Mouse (Mus musculus) retina, postnatal 1 day (tissue): ENCODE results near the gene Prr5l.
A peak's percentile ranks its signal among the peaks of the same experiment; 100 is the strongest.
"Not testable (repeated sequence)": the region's sequence is repeated elsewhere in the genome, so short reads cannot be mapped to it uniquely, and the experiment has no call there.

ENCODE experiments used
- DNase-seq: peaks from one replicate; pipeline ENCODE4 v3.0.0-alpha.2; 2012

Gene Prr5l

DNA sequence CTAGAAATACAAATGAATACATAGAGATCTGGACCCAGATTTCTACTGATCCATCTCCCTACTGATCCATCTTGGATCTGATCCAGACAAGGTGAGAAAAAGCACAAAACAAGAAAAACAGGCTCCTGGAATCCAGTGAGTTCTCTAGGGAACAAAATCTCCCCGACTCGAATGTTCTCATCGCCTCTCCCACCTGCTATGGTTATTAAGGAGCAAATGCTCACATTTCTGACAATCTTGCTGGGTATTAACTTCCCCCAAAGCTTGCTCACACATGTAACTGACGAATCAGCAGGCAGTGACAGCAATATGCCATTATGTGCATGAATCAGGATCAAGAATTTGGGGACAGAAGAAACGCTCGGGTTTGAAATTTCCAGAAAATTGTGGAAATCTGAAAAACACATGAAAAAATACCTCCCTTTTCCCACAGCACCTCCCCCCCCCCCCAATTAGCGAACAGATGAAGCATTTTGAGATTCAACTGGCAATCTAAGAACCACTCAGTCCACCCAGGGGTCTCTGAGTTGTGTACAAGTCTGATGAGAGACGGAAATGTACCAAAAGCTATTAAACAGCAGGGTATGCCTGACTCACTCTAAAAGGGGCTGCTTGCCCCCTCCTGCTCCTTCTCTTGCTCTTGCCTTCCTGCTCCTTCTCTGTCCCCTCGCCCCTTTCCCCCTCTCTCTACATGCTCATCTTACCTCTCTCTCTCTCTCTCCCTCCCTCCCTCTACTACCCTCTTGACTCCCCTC lies 123.1 kb downstream of the Prr5l start:
- DNase-seq: no peak

DNA sequence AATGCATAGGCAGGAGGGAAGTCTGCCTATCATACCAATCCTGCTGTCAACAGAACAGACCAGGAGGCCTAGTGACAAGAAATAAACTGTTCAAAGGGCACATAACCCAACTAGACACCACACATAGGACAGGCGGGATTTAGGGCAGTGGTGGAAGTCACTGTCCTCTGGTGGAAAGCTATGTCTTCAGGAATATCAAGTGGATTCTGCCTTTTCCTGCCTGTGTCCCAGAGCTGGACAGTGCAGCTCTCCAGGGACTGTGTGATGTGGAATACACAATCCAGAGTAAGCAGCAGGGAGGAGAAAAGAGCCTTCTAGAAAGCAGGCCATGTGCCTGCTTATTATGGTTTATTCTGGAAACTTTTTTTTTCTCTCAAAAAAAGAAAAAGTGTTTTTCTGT lies 125.0 kb downstream of the Prr5l start:
- no peak for DNase-seq

DNA sequence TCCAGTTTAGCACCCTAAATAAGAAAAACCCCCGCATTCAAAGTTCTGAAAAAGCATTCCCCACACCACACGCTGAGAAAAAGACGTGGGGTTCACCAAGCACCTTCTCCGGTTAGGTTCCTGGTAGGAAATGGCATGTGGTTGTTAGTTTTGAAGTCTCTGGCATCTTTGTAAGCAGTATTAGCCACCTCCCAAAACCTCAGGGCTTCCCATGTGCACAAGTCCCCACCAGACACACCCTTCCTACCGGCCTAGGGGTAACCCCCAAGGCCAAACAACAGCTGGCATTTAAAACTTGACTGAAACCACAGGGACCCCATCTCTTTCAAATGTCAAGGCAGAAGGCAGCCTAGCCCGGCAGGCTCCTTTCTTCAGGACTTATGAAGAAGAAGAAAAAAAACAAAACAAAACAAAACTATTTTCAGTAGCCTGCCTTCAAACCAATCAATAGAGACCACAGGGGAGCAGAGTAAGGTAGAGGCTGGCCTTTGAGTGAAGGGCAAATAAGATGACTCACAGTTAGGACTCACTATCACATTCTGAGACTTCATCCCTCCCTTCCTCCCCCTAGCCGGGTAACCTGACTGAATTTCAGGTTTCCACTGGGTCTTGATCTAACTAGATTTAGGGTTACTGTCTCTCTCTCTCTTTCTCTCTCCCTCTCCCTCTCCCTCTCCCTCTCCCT lies 126.6 kb downstream of the Prr5l start:
- no peak for DNase-seq

DNA sequence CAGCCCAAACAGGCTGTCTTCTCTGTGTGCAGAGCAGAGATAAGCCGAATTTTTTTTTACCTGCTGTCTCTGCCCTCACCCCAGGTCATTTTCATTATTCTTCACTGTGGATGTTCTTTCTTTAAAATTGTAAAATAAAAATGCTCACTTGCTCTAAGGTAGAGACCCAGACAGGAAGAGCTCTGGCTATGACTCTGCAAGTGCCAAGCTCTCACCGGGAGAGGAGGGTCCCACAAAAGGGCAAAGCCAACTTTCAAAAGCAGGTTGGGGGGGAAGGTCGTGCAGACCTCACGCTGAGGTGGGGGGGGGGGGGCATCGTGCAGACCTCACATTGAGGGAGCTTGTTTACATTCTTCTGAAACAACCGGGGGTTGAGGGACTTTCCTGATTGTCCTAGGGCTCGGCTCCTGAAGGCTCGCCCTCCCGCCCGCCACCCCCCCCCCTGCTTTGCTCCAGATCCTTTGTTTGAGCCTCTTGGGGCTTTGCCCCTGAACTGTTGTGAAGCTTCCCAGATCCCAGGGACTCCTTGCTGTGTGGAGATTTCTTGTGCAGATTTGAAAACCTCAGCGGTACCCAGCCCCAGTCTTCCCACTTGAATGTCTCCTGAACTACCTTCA lies 127.8 kb downstream of the Prr5l start:
- peak; percentile 75 for DNase-seq

DNA sequence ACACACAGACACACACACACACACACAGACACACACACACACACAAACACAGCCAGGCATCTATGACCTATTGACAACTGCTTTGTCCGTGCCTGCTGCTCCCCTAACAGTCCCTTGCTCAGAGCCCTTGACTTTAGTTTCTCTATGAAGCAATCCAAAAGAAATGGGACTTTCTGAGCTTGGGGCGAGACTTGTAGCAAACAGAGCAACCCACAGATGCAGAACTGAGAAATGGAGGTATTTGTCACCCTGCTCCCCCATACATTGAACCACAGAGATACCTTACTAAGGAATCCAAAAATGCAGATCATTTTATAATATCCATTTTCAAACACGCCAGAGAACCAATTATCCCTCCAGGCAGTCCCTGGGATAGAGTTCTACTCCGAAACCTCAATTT lies 128.4 kb downstream of the Prr5l start:
- no peak for DNase-seq

DNA sequence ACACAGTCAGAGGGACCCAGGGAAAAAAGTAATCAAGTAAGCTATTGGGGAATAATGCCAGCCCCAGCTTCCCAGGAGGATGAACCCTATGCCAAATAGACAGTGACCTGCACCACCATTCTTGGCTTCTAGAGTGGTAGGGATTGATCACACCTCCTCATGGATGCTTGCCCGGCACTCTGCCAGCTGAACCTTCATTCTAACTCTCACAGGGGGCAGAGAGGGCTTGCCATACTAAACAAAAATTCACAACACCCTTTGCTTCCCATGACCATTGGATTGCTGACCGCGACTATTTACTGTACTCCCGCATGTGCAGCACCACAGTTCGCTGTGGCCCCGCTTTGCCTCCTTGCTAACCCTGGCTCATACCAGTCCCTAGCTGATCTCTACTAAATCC lies 129.8 kb downstream of the Prr5l start:
- DNase-seq: no peak

DNA sequence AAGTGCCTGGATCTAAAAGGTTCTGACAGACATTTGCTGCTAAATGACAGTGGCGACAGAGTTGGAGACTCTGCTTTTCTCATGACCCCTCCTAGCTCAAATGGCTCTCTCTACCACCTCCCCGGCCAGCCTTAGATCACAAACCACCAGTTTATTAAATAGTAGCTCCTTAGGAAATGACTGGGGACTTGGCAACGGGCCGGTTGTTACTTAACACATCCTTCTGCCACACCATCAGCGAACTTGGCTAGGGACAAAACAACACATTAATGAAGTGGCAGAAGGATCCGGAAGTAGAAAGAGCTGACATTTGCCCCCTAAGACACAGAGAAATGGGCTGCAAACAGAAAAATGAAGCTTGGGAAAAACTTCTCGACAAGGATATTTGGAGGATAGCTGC lies 130.4 kb downstream of the Prr5l start:
- no peak for DNase-seq

DNA sequence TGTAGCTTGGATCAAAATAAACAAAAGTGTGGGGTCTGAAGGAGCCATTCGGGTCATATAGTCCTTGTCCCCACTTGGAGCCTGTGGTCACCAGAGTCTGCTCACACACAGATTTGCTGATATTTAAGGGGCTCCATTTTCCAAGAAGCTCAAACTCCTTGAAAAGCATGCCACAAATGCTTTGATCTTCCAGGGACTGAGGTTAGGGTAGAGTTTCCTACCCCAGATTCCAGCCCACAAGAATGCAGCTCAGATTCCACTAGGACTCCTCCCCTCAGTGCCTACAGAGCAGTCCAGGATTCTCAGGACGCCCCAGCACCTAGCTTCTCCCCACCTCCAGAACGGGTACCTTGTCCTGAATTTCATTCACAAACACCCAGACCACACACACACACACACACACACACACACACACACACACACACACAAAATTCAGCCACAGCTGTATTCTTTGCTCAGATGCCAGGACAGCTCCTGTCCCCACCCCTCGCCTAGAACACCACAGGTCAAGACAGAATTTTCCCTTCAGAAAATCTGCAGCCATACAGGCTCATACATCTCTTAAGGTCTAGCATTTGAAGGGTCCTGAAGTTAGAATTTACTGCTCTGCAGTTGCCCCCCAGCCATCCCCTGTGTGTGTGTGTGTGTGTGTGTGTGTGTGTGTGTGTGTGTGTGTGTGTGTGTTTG lies 131.4 kb downstream of the Prr5l start:
- DNase-seq: no peak

DNA sequence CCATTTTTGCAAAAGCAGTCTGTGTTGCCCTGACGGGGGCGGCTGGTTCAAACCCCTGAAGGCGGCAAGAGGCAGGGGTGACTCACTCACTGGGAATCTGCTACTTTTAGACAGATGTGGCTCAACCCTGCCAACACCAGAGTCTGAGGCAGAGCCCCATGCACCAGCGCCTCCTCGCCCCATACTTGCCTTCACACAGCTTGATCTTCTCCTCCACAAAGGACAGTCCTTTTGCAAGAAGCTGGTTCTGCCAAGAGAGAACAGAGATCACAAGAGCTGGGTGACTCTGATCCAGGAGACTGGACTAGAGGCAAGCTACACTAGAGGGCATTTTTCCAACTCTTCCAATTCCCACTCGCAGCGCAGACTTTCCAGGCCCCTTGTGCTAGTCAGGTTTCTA lies 136.3 kb downstream of the Prr5l start:
- DNase-seq: no peak

DNA sequence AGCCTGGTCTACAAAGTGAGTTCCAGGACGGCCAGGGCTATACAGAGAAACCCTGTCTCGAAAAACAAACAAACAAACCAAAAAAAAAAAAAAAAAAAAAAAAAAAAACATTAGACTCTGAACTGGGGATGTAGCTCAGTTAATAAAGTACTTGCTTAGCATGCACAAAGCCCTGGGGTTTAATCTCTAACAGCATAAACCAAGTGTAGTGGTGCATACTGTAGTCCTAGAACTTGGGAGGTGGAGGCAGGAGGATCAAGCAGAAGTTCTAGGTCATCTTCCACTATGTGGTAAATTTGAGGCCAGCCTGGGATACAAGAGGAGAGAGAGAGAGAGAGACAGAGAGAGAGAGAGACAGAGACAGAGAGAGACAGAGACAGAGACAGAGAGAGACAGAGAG lies 137.2 kb downstream of the Prr5l start:
- DNase-seq: not testable (repeated sequence)

DNA sequence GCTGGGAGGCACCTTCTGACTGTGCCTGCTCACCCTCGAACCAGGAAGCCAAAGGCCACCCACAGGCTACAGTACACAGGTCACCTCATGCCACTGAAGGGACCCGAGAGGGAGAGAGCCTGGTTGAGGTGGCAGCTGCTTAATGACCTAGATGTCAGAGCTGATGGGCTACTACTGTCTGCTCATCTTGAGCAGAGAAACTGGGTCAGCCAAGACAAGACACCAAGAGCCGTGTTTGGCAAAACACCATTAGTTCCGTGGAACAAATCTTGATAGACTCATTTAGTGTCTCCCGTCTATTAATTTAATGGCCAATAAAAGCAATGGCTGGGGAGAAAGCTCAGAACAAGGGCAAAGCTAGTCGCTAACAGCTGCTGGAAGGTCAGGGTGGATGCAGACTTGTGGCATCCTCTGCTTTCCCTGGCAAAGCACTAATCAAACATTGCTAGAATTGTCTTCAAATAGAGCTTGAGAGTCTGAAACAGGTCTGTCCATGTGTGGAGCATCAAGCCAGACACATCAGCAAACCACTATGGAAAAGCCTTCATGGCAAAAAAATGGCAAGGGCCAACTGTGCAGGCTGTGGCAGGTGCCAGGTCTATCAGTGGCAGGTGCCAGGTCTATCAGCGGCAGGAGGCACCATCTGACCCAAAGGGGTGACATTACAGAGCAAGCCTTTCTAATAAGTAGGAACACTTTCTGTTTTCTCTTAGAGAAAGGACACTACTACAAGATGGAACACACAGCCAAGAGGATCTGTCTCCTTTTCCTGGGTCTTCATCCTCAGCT lies 140.6 kb downstream of the Prr5l start:
- DNase-seq: peak; percentile 83

DNA sequence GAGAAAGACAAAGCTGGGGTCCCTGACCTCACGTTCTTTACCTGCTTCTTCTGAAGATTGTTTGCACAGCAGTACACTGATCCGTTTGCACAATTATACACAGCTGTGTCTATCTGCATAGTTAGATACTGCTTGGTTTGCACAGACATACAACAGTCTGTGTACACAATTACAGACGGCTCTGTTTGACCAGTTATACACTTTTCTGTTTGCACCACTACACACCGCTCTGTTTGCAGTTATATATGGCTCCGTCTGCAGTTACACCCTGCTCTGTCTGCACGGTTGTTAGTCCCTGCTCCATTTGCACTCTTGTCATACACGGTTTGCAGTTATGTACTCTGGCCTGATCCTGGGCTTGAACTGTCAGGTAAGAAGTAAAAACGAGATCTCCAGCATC lies 141.2 kb downstream of the Prr5l start:
- DNase-seq: no peak

DNA sequence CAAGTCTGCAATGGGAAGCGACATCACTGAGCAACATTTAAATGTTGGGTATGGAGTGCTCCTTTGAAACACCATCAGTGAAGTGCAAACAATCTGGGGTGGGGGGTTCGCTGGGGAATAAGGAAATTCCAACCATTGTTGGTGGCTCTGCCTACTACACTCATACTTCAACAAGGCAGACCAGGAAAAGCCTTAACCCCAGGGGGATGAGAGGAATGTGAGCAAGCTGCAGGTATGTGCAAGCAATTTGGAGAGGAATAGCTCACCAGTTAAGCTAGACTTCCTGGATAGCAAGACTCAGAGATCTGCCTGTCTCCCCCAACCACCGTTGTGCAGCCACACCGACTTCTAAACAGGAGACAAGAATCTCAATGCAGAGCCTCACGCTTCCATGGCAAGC lies 142.9 kb downstream of the Prr5l start:
- no peak for DNase-seq

DNA sequence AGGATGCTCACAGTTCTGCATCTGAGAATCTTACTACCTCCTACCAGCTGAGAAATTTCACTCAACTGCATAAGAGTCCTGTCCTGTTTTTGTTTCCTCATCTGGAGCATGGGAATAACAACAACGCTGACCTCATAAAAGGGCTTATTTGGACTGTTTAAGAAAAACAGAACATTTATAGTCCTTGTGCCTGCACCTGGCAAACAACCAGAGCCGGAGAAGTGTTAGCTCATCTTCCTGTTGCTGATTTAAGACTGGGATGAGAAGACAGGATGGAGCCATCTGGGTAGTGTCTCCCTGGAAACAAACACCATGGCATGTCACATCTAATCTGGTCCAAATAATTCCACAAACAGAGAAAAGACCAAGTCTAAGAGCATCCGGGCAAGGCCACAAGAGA lies 149.3 kb downstream of the Prr5l start:
- no peak for DNase-seq

DNA sequence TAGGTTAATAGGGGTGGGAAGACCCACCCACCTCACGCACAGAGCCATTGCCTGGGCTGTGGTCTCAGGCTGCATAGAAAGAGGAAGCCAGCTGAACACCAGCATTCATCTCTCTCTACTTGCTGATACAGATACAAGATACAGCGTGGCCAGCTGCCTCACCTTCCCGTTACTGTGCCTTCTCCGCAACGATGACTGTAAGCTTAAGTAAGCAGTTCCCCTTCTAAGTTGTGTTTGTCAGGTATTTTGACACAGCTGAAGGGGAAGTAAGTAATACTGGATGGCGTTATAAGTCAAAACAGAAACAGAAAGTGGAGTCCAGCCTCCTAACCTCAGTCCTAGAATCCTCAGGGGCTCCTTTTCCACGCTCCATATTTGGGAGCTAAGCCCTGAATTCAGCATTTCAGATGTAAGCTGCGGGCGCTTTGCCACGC lies 150.0 kb downstream of the Prr5l start:
- DNase-seq: no peak

DNA sequence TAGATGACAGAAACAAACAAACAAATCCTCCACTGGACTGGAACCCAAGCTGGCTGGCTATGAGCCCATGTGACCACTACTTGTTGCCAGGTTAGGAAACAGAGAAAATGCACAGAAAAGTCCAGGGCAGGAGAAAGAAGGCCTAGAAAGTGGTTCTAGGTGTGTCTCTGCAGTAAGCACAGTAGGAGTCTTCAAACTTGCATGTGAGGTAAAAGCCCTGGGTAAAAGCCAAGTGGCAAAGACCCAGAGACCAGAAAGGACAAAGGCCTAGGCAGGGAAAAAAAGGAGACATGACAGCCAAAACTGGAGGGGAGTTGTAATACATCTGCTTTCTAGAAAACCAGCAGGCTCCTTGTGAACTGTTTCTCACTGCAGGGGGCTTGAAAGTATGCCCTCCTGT lies 151.9 kb downstream of the Prr5l start:
- DNase-seq: no peak

DNA sequence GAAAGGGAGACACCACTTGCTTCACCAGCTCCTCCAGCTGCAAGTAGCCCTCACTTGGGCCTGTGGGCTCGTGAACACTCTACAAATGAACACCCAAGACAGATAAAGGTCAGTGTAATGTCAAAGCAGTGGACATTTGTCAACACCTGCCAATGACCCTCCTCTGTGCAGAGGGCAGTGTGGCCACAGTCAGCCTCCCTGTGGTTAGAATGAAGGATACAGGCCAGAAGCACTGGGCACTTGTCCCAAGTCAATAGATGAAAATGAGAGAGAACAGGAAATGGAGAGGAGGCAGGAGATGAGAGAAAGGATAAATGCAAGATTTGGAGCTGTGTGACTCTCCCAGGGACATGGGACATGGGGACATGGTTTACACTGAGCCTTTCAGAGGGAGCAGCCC lies 153.4 kb downstream of the Prr5l start:
- DNase-seq: no peak

DNA sequence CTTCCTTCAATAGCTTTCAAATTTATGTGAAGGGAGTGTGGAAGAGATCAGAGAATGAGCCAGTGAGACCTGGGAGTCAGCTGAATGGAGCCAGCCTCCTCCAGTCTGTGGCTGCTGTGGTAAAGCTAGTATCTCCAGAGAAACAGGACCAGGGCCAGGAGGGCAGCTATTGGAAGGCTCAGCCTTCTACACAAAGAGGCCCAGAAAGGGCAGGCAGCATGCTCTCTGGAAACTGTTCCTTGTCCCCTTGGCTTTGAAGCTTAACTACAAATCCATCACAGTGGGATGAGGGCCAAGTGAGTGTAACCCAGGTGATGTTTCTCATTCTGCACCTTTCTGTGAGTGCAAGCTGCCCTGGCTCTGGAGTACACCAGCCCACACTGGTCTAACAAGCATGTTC lies 155.0 kb downstream of the Prr5l start:
- DNase-seq: no peak

DNA sequence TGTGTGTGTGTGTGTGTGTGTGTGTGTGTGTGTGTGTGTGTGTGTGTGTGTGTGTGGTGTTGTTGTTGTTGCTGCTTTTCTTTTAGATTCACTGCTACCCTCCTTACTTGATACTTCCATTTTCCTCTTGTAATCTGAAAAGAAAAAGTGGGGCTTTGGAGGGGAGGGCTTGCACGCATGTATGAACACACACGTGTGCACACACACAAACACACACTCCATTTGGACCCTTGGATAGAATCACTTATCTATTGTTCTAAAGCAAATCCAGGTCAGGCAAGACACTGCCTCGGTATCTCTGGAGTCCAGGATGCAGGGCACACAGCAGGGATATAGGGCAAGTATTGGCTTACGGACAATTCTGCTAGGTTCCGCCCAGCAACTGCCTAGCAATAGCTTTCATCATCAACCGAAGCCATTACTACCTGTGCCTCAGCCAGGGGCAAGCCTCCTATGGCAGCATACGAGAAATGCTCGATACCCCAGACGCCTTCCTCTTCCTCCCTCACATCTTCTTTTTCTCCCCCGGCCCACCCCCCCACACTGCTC lies 159.4 kb downstream of the Prr5l start:
- peak; percentile 46 for DNase-seq

DNA sequence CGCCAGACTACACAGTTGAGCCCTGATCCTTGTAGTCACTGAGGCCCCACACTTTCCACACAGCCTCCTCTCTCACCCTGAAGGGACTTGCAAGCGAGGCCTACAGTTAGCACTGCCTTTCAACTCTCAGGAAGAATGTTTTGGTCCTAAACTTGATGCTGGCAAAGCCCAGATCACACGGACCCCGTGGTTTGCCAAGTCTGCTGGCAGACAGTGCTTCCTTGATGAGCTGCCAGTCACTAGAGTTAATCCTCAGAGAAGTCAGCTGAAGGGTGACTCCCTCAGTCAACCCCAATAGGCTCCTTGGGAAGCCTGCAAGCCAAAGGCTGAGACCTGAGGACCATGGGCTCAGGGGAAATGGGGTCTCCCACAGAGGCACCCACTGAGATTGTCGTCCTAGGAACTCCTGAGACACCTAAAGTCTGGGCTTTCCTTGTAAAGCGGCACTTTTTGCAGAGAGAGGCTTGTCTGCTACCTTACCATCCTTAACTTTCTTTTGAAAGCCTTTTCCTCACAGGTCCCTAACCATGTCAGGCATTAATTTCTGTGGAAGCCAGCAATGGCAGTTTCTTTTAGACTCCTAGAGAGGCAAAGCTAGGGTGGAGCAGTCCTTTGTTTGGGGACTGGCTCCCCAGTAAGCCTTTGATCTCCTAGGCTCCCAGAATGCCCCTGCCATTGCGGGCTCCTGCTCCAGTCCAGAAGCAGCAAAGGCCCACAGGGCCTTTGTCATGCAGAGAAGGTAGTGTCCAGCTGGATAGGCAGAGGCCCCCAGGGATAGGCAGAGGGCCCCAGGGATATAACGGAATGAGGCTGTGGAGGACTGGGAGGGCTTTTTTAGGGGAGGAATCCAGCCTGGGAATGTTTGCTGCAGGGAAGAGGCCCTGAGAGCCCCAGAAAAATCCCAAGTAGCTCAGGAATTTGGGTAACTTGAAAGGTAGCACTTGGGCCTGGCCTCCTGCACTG lies 160.2 kb downstream of the Prr5l start:
- peak; percentile 67 for DNase-seq

DNA sequence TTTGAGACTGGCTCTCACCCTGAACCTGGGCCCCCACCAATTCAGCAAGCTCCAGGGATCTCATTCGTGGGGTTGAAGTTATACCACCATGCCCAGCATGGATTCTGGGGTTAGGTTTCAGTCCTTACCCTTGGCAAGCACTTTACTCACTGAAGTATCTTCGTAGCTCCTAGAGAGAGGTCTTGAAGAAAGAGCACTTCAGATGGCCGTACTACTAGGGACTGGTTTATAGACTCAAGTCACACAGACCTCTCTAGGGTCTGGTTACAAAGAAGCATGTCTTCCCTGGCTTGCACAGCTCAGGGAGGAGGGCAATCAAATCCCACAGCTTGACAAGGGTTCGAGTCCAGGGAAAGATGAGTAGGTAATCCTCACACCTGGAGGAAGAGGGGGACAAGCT lies 161.0 kb downstream of the Prr5l start:
- DNase-seq: no peak
